Mouse (Mus musculus) kidney, adult 2 months (tissue): ENCODE data around the gene Hlx.

Experiments used
- CTCF ChIP-seq: fragments of 200-500 bp; conservative IDR thresholded peaks from 2 replicates; pipeline ENCODE4 v1.5.1; 2011; ENCODE audit warnings: low read depth, mild to moderate bottlenecking, control low read depth, low read length, moderate library complexity, mixed read lengths; ENCODE audit not compliant: insufficient read depth, insufficient read length
- POLR2A ChIP-seq: fragments of 200-500 bp; IDR thresholded peaks from one replicate; pipeline ENCODE4 v1.6.1; 2011; ENCODE audit warnings: low read depth, low read length, control low read depth

DNA sequence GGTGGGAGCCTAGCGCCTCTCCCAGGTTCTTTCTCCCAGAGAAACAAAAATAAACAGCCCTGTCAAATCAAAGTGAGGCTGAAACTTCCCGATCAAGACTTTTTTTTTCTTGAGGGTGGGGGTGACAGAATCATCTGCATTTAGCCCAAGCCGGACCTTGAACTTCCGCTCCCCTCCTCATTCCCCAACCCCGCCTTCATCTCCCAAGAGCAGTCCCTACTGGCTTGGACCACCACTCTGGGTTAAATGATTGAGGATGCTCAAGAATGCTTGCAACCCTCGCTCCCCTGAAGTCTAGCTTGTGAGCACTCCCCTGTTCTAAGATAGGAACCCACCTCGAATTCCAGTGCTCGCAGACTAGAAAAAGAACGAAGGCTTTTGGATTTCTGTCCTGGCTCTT lies 11.3 kb downstream of the Hlx start:
- no peak for TF ChIP-seq CTCF
- TF ChIP-seq POLR2A = no peak
